Mouse (Mus musculus) erythroblast, embryonic 14.5 days (primary cell): Measurements from ENCODE around the gene Hdhd5.

Source experiments
- GATA1 ChIP-seq: IDR thresholded peaks from 2 replicates; pipeline ENCODE4 v1.6.1; 2012; ENCODE audit warnings: low read length, inconsistent platforms, mixed read lengths
- TAL1 ChIP-seq: IDR thresholded peaks from 3 replicates; pipeline ENCODE4 v1.6.1; 2012; ENCODE audit warnings: low read length, inconsistent platforms, mixed read lengths

DNA sequence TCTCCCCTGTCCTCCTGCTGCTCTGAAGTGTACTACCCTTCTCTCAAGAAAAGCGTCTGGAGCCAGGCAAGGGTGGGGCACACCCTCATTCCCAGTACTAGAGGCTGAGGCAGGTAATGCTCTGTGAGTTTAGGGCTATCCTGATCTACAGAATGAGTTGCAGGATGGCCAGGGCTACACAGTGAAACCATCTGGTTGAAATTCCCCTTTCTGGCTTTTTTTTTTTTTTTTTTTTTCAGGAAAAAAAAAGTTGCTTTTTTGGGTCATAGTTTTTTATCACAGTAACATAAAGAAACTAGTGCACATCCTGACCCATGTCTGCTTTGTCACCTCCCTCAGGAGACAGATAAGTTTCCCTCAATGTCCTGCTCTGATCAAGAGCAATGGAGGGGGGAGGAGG, 24.0 kb upstream of the Hdhd5 start:
- TF ChIP-seq GATA1 (no peak), TAL1 (no peak)
